In the genomic region with DNA sequence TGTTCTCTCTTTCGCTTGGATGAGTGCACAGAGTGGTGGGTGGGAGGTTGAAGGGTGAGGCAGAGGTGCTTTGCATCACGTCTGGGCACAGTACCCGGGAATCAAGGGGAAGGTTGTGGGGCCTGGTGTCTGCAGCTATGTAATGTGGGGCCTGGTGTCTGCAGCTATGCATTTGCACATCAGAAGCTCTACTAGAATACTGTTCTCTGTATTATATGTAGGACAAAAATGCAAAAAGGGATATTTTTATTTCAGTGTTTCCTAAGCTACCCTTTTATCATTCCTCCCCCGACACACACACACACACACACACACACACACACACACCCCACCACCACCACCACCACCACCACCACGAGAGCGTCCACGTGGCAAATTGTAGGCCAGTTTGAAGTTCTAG, we compare ENCODE assay signal across 23 mouse cellular contexts. TPM values are rescaled to one million over a fixed set of nuclear protein-coding genes. Genes with fewer than 3 reads are reported as not detected.
"Had no signal": no experiment of that assay in that cellular context is flagged by ENCODE, and none has a peak within 500 bp of the region (broad histone marks: within the 10 kb centered on the region; RNA-seq: fewer than 3 reads in every experiment).

No protein-coding gene starts in this region.

- H3K27ac ChIP-seq: intestine, embryonic 15.5 days; kidney, embryonic 15.5 days; limb, embryonic 12.5 days; limb, embryonic 15.5 days; liver, embryonic 14.5 days; macrophage; midbrain, embryonic 12.5 days; midbrain, embryonic 15.5 days; neural tube, embryonic 12.5 days; neural tube, embryonic 15.5 days; stomach, postnatal 0 days had no signal

- H3K4me3 ChIP-seq: intestine, embryonic 15.5 days; kidney, embryonic 15.5 days; limb, embryonic 12.5 days; limb, embryonic 15.5 days; midbrain, embryonic 12.5 days; midbrain, embryonic 15.5 days; neural tube, embryonic 12.5 days; neural tube, embryonic 15.5 days had no signal

- DNase-seq: kidney, adult 11 months; kidney, adult 8-10 months; kidney, postnatal 10 days; kidney, postnatal 36 days; liver, postnatal 0 days; lung, embryonic 14.5 days; thymus, adult 2 months; thymus, postnatal 14 days; thymus, postnatal 4 days had no signal

RNA-seq across cellular contexts. Expression of a gene that starts 41.5 kb away (rescaled TPM):
- total RNA-seq: layer of hippocampus, adult 8-10 months; left cerebral cortex, postnatal 14 days; megakaryocyte, adult 5-6 weeks had no signal
